Mouse (Mus musculus): ENCODE results near the gene Fxyd4. TPM values are rescaled to one million over a fixed set of nuclear protein-coding genes. Genes with fewer than 3 reads are reported as not detected.

The Fxyd4 gene
- total and polyA plus RNA-seq, 3 experiments, result 0.22 TPM; not detected in 2

DNA sequence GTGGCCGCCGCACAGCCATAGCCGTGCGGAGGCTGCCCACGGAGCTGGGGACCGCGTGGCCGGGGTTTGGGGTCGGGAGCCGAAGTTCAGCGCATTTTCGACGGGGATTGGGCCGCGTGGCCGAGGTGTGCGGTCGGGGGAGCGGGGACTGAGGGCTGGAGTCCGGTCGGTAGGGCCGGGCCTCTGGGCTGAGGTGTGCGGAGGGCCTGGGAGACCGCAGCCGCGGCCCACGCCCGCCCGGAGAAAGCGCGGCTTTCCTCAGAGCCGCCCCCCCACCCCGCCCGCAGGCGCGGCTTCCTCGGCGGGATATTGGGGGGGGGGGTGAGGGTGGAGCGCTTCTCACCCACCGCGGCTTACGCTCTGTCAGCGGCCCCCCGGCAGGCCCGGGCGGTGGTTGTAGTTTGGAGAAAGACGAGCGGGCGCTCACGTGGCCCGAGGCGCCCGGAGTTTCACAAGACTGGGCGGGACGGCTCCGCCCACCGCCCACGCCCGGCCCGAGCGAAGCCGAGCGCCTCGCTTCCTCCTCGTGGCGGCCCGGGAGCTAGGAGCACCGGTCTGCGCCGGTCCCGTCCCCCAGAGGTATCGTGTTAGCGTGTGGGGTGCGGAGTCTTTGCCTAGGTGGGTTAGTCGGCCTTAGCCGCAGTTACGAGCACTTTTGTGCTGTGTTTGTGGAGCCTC is 30.1 kb downstream of the Fxyd4 start:
- Histone ChIP-seq H3K36me3 (ENCODE audit: control insufficient read depth in 1 of 2, insufficient read depth in 2 of 2, low read length in 2 of 2) (peaks cover 16 to 38% of the 10 kb centered on the region in 2 experiments), H3K79me2 (ENCODE audit: control insufficient read depth, insufficient read depth, low read length, poor library complexity) (peaks cover 87% of the 10 kb centered on the region), H3K27ac (ENCODE audit: control insufficient read depth, low read depth, low read length) (peak overlapping the region; percentile 93), H3K9ac (ENCODE audit: control insufficient read depth, low read depth, low read length, poor library complexity, severe bottlenecking) (peak overlapping the region; percentile 92), H3K27me3 (ENCODE audit: control insufficient read depth in 1 of 2, insufficient read depth in 2 of 2, low read length in 2 of 2) (no peaks in the 10 kb centered on the region), H3K4me1 (ENCODE audit: control insufficient read depth in 1 of 2, insufficient read depth in 2 of 2, low read length in 2 of 2) (peaks cover 17 to 20% of the 10 kb centered on the region in 2 experiments), H3K9me3 (replicated peaks; ENCODE audit: insufficient read depth, low read length) (no peaks in the 10 kb centered on the region), H3K4me3 (ENCODE audit: control insufficient read depth in 1 of 2, insufficient read depth in 1 of 2, low read depth in 2 of 2, low read length in 2 of 2) (peak overlapping the region; percentile 97 to 99)
- DNase-seq (ENCODE audit: low read depth, low spot score), result peak; percentile 94
- TF ChIP-seq NRF1 (IDR thresholded peaks at IDR 0.05; ENCODE audit: insufficient read depth, low read depth, low read length, poor library complexity, severe bottlenecking) (peak; percentile 29; the same call in 1 of the 2 replicates), POLR2A (IDR thresholded peaks at IDR 0.05; ENCODE audit: control insufficient read depth in 1 of 2, insufficient read depth in 1 of 2, low read depth in 1 of 2, low read length in 2 of 2, poor library complexity in 1 of 2) (peak; percentile 65 to 81; a peak in 2 of 4 replicates), ZKSCAN1 (IDR thresholded peaks at IDR 0.05; ENCODE audit: low read depth, low read length) (no peak), UBTF (IDR thresholded peaks at IDR 0.05; ENCODE audit: borderline replicate concordance, insufficient read depth, low read depth, low read length) (no peak), CHD2 (IDR thresholded peaks at IDR 0.05; ENCODE audit: low read length) (no peak), MAFK (IDR thresholded peaks at IDR 0.05; ENCODE audit: borderline replicate concordance, low read depth, low read length) (no peak), NELFE (IDR thresholded peaks at IDR 0.05; ENCODE audit: low read depth, low read length) (peak; percentile 75), BHLHE40 (IDR thresholded peaks at IDR 0.05; ENCODE audit: borderline replicate concordance, low read depth, low read length) (peak; percentile 77), ZNF384 (IDR thresholded peaks at IDR 0.05; ENCODE audit: low read depth, low read length) (no peak), RCOR1 (IDR thresholded peaks at IDR 0.05; ENCODE audit: low read depth, low read length) (no peak), ELF1 (IDR thresholded peaks at IDR 0.05; ENCODE audit: low read depth, low read length) (peak; percentile 61; the same call in 1 of the 2 replicates), CTCF (IDR thresholded peaks at IDR 0.05 in 2 of 3, conservative IDR thresholded peaks at IDR 0.05 in 1 of 3; ENCODE audit: control insufficient read depth in 1 of 3, insufficient read depth in 1 of 3, low read depth in 2 of 3, low read length in 3 of 3, poor library complexity in 1 of 3, severe bottlenecking in 1 of 3) (no peak), ZMIZ1 (IDR thresholded peaks at IDR 0.05; ENCODE audit: low read depth, low read length) (no peak), SMC3 (IDR thresholded peaks at IDR 0.05; ENCODE audit: low read depth, low read length) (no peak), MYB (IDR thresholded peaks at IDR 0.05; ENCODE audit: low read depth, low read length) (no peak), JUND (IDR thresholded peaks at IDR 0.05; ENCODE audit: low read depth, low read length) (no peak), SIN3A (IDR thresholded peaks at IDR 0.05; ENCODE audit: low read length) (peak; percentile 92; the same call in 1 of the 2 replicates), MYC (IDR thresholded peaks at IDR 0.05; ENCODE audit: low read depth, low read length) (peak; percentile 84), POLR2AphosphoS5 (IDR thresholded peaks at IDR 0.05; ENCODE audit: borderline replicate concordance, low read depth, low read length) (no peak), CHD1 (IDR thresholded peaks at IDR 0.05; ENCODE audit: low read depth, low read length) (no peak; the same call in 1 of the 2 replicates), TBP (IDR thresholded peaks at IDR 0.05; ENCODE audit: low read depth, low read length) (0 out of 2 replicates have a peak, but pooled peaks have one; percentile 44), USF1 (IDR thresholded peaks at IDR 0.05; ENCODE audit: low read depth, low read length) (peak; percentile 92), HCFC1 (IDR thresholded peaks at IDR 0.05; ENCODE audit: low read depth, low read length) (peak; percentile 55; the same call in 1 of the 2 replicates), MEF2A (IDR thresholded peaks at IDR 0.05; ENCODE audit: extremely low read depth, insufficient replicate concordance, low read depth, low read length, poor library complexity, severe bottlenecking) (no peak), E2F4 (IDR thresholded peaks at IDR 0.05; ENCODE audit: borderline replicate concordance, low read depth, low read length) (no peak), KAT2A (conservative IDR thresholded peaks at IDR 0.05; ENCODE audit: low read depth, low read length) (peak; percentile 54), ETS1 (IDR thresholded peaks at IDR 0.05; ENCODE audit: low read depth, low read length) (no peak; the same call in 1 of the 2 replicates), MAX (IDR thresholded peaks at IDR 0.05; ENCODE audit: low read length) (peak; percentile 86), MAZ (IDR thresholded peaks at IDR 0.05; ENCODE audit: low read depth, low read length) (peak; percentile 78; the same call in 1 of the 2 replicates), RAD21 (IDR thresholded peaks at IDR 0.05; ENCODE audit: low read depth, low read length) (no peak), TCF12 (IDR thresholded peaks at IDR 0.05; ENCODE audit: low read depth, low read length) (no peak), GABPA (IDR thresholded peaks at IDR 0.05; ENCODE audit: low read depth, low read length) (no peak), MXI1 (IDR thresholded peaks at IDR 0.05; ENCODE audit: low read depth, low read length) (peak; percentile 99), GATA1 (IDR thresholded peaks at IDR 0.05; ENCODE audit: low read depth, low read length) (no peak), TAL1 (IDR thresholded peaks at IDR 0.05; ENCODE audit: low read length) (no peak), USF2 (IDR thresholded peaks at IDR 0.05; ENCODE audit: borderline replicate concordance in 1 of 2, insufficient read depth in 1 of 2, low read depth in 1 of 2, low read length in 2 of 2) (peak in 1 of 2 experiments; percentile 51; a peak in 1 of 4 replicates)
